Mouse (Mus musculus) forebrain, embryonic 10.5 days (tissue): ENCODE measurements at regions not wholly inside any gene's neighbourhood (a gene's known extent, or its start where the extent isn't known, plus 50 kb on each side); places are given as distances from the start of the nearest gene placed in this dataset.
"Not testable (repeated sequence)": the region's sequence is repeated elsewhere in the genome, so short reads cannot be mapped to it uniquely, and the experiment has no call there.

Experiments used
- DNase-seq: peaks from one replicate; pipeline ENCODE4 v3.0.0-alpha.2; 2017; ENCODE audit warnings: low spot score; ENCODE audit errors: extremely low spot score
- H3K27ac ChIP-seq: fragments of 300-500 bp; sonication (generic); 2 replicates; pipeline ENCODE4 v1.5.1; 2016; ENCODE audit warnings: mild to moderate bottlenecking
- H3K27me3 ChIP-seq: fragments of 300-500 bp; sonication (generic); 2 replicates; pipeline ENCODE4 v1.6.1; 2016; ENCODE audit warnings: mild to moderate bottlenecking; ENCODE audit not compliant: poor library complexity, severe bottlenecking
- H3K36me3 ChIP-seq: fragments of 300-500 bp; sonication (generic); replicated peaks from 2 replicates; pipeline ENCODE4 v1.6.1; 2016; ENCODE audit warnings: mild to moderate bottlenecking, moderate library complexity
- H3K4me1 ChIP-seq: fragments of 300-500 bp; sonication (generic); 2 replicates; pipeline ENCODE4 v1.6.1; 2016
- H3K4me3 ChIP-seq: fragments of 300-500 bp; sonication (generic); 2 replicates; pipeline ENCODE4 v1.5.1; 2016; ENCODE audit warnings: mild to moderate bottlenecking, moderate library complexity
- H3K9me3 ChIP-seq: fragments of 300-500 bp; sonication (generic); 2 replicates; pipeline ENCODE4 v1.6.1; 2016; ENCODE audit warnings: mild to moderate bottlenecking, moderate library complexity
- WGBS: fragments of 180-500 bp; shearing (Covaris S2); methylation state at CpG from one replicate; pipeline ENCODE4 v1.1.7; 2016; 5-methylcytosine and 5-hydroxymethylcytosine counted together

GRCm38 (mm10) chr12:20684471-20684870, 305.8 kb upstream of the Asap2 start:
- DNase-seq, H3K27ac ChIP-seq, H3K4me1 ChIP-seq, H3K27me3 ChIP-seq, H3K36me3 ChIP-seq, H3K4me3 ChIP-seq: not testable (repeated sequence)
- WGBS: 91% methylated on average over 3 of the region's 3 CpGs
- peaks cover 82% of the 10 kb centered on the region for H3K9me3 ChIP-seq

- not testable (repeated sequence) for H3K4me3 ChIP-seq, H3K4me1 ChIP-seq, DNase-seq, H3K36me3 ChIP-seq, H3K27me3 ChIP-seq, H3K27ac ChIP-seq
- H3K9me3 ChIP-seq: peaks cover 39% of the 10 kb centered on the region
- 76% methylated on average over 3 of the region's 3 CpGs for WGBS
Observed at GRCm38 (mm10) chr12:20697276-20697675, 293.0 kb upstream of the Asap2 start.
